Mouse (Mus musculus): ENCODE data around the gene Hhip. TPM values are rescaled to one million over a fixed set of nuclear protein-coding genes. Genes with fewer than 3 reads are reported as not detected.
"Not testable (repeated sequence)": the region's sequence is repeated elsewhere in the genome, so short reads cannot be mapped to it uniquely, and the experiment has no call there.

The Hhip gene
- total RNA-seq, 2 experiments from 2014 or later = 3.1 to 4.5 TPM

- DNase-seq (ENCODE audit: low spot score in 2 of 2) = no peak
Measured at GRCm38 (mm10) chr8:79995075-79995474, 62.7 kb downstream of the Hhip start.

GRCm38 (mm10) chr8:79993507-79993906 lies 64.3 kb downstream of the Hhip start:
- no peak for DNase-seq (ENCODE audit: low spot score in 2 of 2)

- no peak for DNase-seq (ENCODE audit: low spot score in 2 of 2)
Measured at GRCm38 (mm10) chr8:79992121-79992848, 65.5 kb downstream of the Hhip start.

- DNase-seq (ENCODE audit: low spot score in 2 of 2) = not testable (repeated sequence)
Measured at GRCm38 (mm10) chr8:79991420-79991819, 66.4 kb downstream of the Hhip start.

GRCm38 (mm10) chr8:79984946-79985345 lies 72.9 kb downstream of the Hhip start:
- DNase-seq (ENCODE audit: low spot score in 2 of 2) = no peak

GRCm38 (mm10) chr8:79982144-79982543 lies 75.7 kb downstream of the Hhip start:
- DNase-seq (ENCODE audit: low spot score in 2 of 2) = no peak

- no peak for DNase-seq (ENCODE audit: low spot score in 2 of 2)
Measured at GRCm38 (mm10) chr8:79966159-79966558, 91.6 kb downstream of the Hhip start.

GRCm38 (mm10) chr8:79952857-79953256 lies 104.9 kb downstream of the Hhip start:
- DNase-seq (ENCODE audit: low spot score in 2 of 2) = peak in 1 of 2 experiments; percentile 12

GRCm38 (mm10) chr8:79950376-79950775 lies 107.4 kb downstream of the Hhip start:
- DNase-seq (ENCODE audit: low spot score in 2 of 2) = no peak

GRCm38 (mm10) chr8:79945501-79946076 lies 112.2 kb downstream of the Hhip start:
- no peak for DNase-seq (ENCODE audit: low spot score in 2 of 2)

- no peak for DNase-seq (ENCODE audit: low spot score in 2 of 2)
Measured at GRCm38 (mm10) chr8:79941070-79941469, 116.7 kb downstream of the Hhip start.

- DNase-seq (ENCODE audit: low spot score in 2 of 2) = no peak
Measured at GRCm38 (mm10) chr8:79936856-79937445, 120.9 kb downstream of the Hhip start.

- DNase-seq (ENCODE audit: low spot score in 2 of 2) = no peak
Measured at GRCm38 (mm10) chr8:79935793-79936192, 122.0 kb downstream of the Hhip start.

- no peak for DNase-seq (ENCODE audit: low spot score in 2 of 2)
Measured at GRCm38 (mm10) chr8:79929202-79929601, 128.6 kb downstream of the Hhip start.

GRCm38 (mm10) chr8:79917211-79917610 lies 140.6 kb downstream of the Hhip start:
- no peak for DNase-seq (ENCODE audit: low spot score in 2 of 2)
